Mouse (Mus musculus) midbrain, postnatal 0 days (tissue): Measurements from ENCODE around the gene Rybp. TPM values are rescaled to one million over a fixed set of nuclear protein-coding genes. Genes with fewer than 3 reads are reported as not detected.

Experiments used
- ATAC-seq: fragments of 200-750 bp; cut with Nextera tagmentation; 2 replicates; pipeline ENCODE4 v1.8.0; 2017; ENCODE audit warnings: moderate number of reproducible peaks, mild to moderate bottlenecking, moderate TSS enrichment, moderate library complexity; ENCODE audit not compliant: low FRiP score
- DNase-seq: peaks from one replicate; pipeline ENCODE4 v3.0.0-alpha.2; 2015; ENCODE audit warnings: low spot score
- H3K27ac ChIP-seq: fragments of 300-500 bp; sonication (generic); 2 replicates; pipeline ENCODE4 v1.5.1; 2014; ENCODE audit warnings: low read depth, mild to moderate bottlenecking, low read length, mixed read lengths
- H3K27me3 ChIP-seq: fragments of 300-500 bp; sonication (generic); 2 replicates; pipeline ENCODE4 v1.6.1; 2014; ENCODE audit warnings: low read length, control low read depth, mixed read lengths; ENCODE audit not compliant: insufficient read depth
- H3K36me3 ChIP-seq: fragments of 300-500 bp; sonication (generic); 2 replicates; pipeline ENCODE4 v1.6.1; 2014; ENCODE audit warnings: low read length, control low read depth, mixed read lengths; ENCODE audit not compliant: insufficient read depth
- H3K4me1 ChIP-seq: fragments of 300-500 bp; sonication (generic); 2 replicates; pipeline ENCODE4 v1.6.1; 2014; ENCODE audit warnings: mild to moderate bottlenecking, control low read depth, antibody characterized with exemption, low read length, mixed read lengths; ENCODE audit not compliant: insufficient read depth
- H3K4me2 ChIP-seq: fragments of 300-500 bp; sonication (generic); 2 replicates; pipeline ENCODE4 v1.6.1; 2014; ENCODE audit warnings: low read depth, mild to moderate bottlenecking, low read length, mixed read lengths; ENCODE audit not compliant: poor library complexity, severe bottlenecking
- H3K4me3 ChIP-seq: fragments of 300-500 bp; sonication (generic); 2 replicates; pipeline ENCODE4 v1.5.1; 2014; ENCODE audit warnings: low read depth, mild to moderate bottlenecking, low read length, moderate library complexity
- H3K9ac ChIP-seq: fragments of 300-500 bp; sonication (generic); replicated peaks from 2 replicates; pipeline ENCODE4 v1.6.1; 2014; ENCODE audit warnings: mild to moderate bottlenecking, low read length, moderate library complexity, mixed read lengths; ENCODE audit not compliant: poor library complexity, severe bottlenecking
- H3K9me3 ChIP-seq: fragments of 300-500 bp; sonication (generic); 2 replicates; pipeline ENCODE4 v1.6.1; 2016; ENCODE audit warnings: low read length, control low read depth
- CTCF ChIP-seq: IDR thresholded peaks from 2 replicates; pipeline ENCODE4 v1.5.1; 2016; ENCODE audit warnings: antibody characterized with exemption, mild to moderate bottlenecking
- WGBS: fragments of 180-500 bp; shearing (Covaris S2); extraction: QIAGEN DNeasy Blood & Tissue Kit; methylation state at CpG from one replicate; pipeline ENCODE4 v1.1.7; 2014; 5-methylcytosine and 5-hydroxymethylcytosine counted together
- polyA plus RNA-seq: library from polyadenylated mRNA; unstranded; fragments of >200 nt; fragmentation: Nextera tagmentation; extraction: Ambion mirVana; gene quantifications from 2 replicates; pipeline ENCODE4 v1.2.1, GENCODE M21; 2015
- total RNA-seq: library from RNA; depleted of rRNA; stranded (reverse); fragments of >200 nt; gene quantifications from 2 replicates; pipeline ENCODE4 v1.2.3, GENCODE M21; 2014

Rybp gene
- total and polyA plus RNA-seq, 2 experiments from 2014 or later: 29.6 to 36.0 TPM

- Histone ChIP-seq H3K4me2 (no peak overlapping the region), H3K9ac (no peak overlapping the region), H3K36me3 (no peaks in the 10 kb centered on the region), H3K27me3 (no peaks in the 10 kb centered on the region), H3K4me3 (no peak overlapping the region), H3K4me1 (no peaks in the 10 kb centered on the region), H3K9me3 (no peaks in the 10 kb centered on the region), H3K27ac (no peak overlapping the region)
- no peak for DNase-seq
- no peak for TF ChIP-seq CTCF
- ATAC-seq: no peak
- WGBS: 85% methylated on average over 15 of the region's 15 CpGs
These were observed 96.3 kb downstream of the Rybp start for GRCm38 (mm10) chr6:100190803-100191559.

GRCm38 (mm10) chr6:100190310-100190709, 97.0 kb downstream of the Rybp start:
- no peaks in the 10 kb centered on the region for H3K9me3 ChIP-seq
- H3K4me1 ChIP-seq: no peaks in the 10 kb centered on the region
- 88% methylated on average over 10 of the region's 10 CpGs for WGBS
- no peak overlapping the region for H3K9ac ChIP-seq
- no peak overlapping the region for H3K4me3 ChIP-seq
- ATAC-seq (no peak), DNase-seq (no peak)
- H3K4me2 ChIP-seq: no peak overlapping the region
- TF ChIP-seq CTCF: no peak
- no peak overlapping the region for H3K27ac ChIP-seq
- no peaks in the 10 kb centered on the region for H3K27me3 ChIP-seq
- no peaks in the 10 kb centered on the region for H3K36me3 ChIP-seq

GRCm38 (mm10) chr6:100188883-100189743, 98.2 kb downstream of the Rybp start:
- H3K27me3 ChIP-seq: no peaks in the 10 kb centered on the region
- H3K27ac ChIP-seq: no peak overlapping the region
- DNase-seq (no peak), ATAC-seq (no peak)
- no peak overlapping the region for H3K9ac ChIP-seq
- no peak overlapping the region for H3K4me3 ChIP-seq
- no peaks in the 10 kb centered on the region for H3K36me3 ChIP-seq
- H3K9me3 ChIP-seq: no peaks in the 10 kb centered on the region
- WGBS: 41% methylated on average over 7 of the region's 7 CpGs
- no peak overlapping the region for H3K4me2 ChIP-seq
- no peak for TF ChIP-seq CTCF
- no peaks in the 10 kb centered on the region for H3K4me1 ChIP-seq

GRCm38 (mm10) chr6:100187821-100188220, 99.5 kb downstream of the Rybp start:
- WGBS: 75% methylated on average over 6 of the region's 6 CpGs
- DNase-seq (no peak), ATAC-seq (no peak)
- no peaks in the 10 kb centered on the region for H3K27me3 ChIP-seq
- no peak overlapping the region for H3K9ac ChIP-seq
- no peak overlapping the region for H3K4me3 ChIP-seq
- TF ChIP-seq CTCF: no peak
- H3K9me3 ChIP-seq: no peaks in the 10 kb centered on the region
- no peaks in the 10 kb centered on the region for H3K36me3 ChIP-seq
- H3K27ac ChIP-seq: no peak overlapping the region
- H3K4me2 ChIP-seq: no peak overlapping the region
- H3K4me1 ChIP-seq: no peaks in the 10 kb centered on the region

GRCm38 (mm10) chr6:100186789-100187188, 100.5 kb downstream of the Rybp start:
- no peak for TF ChIP-seq CTCF
- H3K36me3 ChIP-seq: no peaks in the 10 kb centered on the region
- H3K4me1 ChIP-seq: no peaks in the 10 kb centered on the region
- no peak overlapping the region for H3K4me2 ChIP-seq
- no peak overlapping the region for H3K4me3 ChIP-seq
- ATAC-seq: no peak
- H3K9ac ChIP-seq: no peak overlapping the region
- DNase-seq: no peak
- no peaks in the 10 kb centered on the region for H3K9me3 ChIP-seq
- H3K27ac ChIP-seq: no peak overlapping the region
- 86% methylated on average over 11 of the region's 11 CpGs for WGBS
- H3K27me3 ChIP-seq: no peaks in the 10 kb centered on the region

- DNase-seq (no peak), ATAC-seq (no peak)
- Histone ChIP-seq H3K27me3 (no peaks in the 10 kb centered on the region), H3K36me3 (no peaks in the 10 kb centered on the region), H3K9me3 (no peaks in the 10 kb centered on the region), H3K27ac (no peak overlapping the region), H3K9ac (no peak overlapping the region), H3K4me1 (no peaks in the 10 kb centered on the region), H3K4me3 (no peak overlapping the region), H3K4me2 (no peak overlapping the region)
- TF ChIP-seq CTCF: no peak
- 0% methylated on average over 1 of the region's 1 CpGs for WGBS
These were observed 101.8 kb downstream of the Rybp start for GRCm38 (mm10) chr6:100185524-100185923.
